In genomic region chr10:34127392-34128378, GRCm38 (mm10) we compare ENCODE assay signal across 8 mouse cellular contexts. TPM values are rescaled to one million over a fixed set of nuclear protein-coding genes. Genes with fewer than 3 reads are reported as not detected.
A peak's percentile ranks its signal among the peaks of the same experiment; 100 is the strongest.
DNase-seq lines count a peak whose midpoint lies in the region; ATAC-seq and TF ChIP-seq lines count a peak whose summit lies in the region.

TSS of gene Calhm6 (minus strand) at chr10:34127984.

- peak; percentile 89 for ATAC-seq in intestine, embryonic 15.5 days
- peak; percentile 85 for ATAC-seq in megakaryocyte-erythroid progenitor cell, adult 5-6 weeks (replicated peaks; ENCODE audit: low FRiP score, low TSS enrichment, poor library complexity, severe bottlenecking)

- peak within 1 kb of the TSS; percentile 51 to 66 for H3K4me3 ChIP-seq in ES-E14 (ENCODE audit: insufficient read depth in 1 of 2, low read depth in 1 of 2, low read length in 2 of 2, poor library complexity in 1 of 2, severe bottlenecking in 1 of 2)
- H3K4me3 ChIP-seq in intestine, embryonic 15.5 days (replicated peaks) = peak within 1 kb of the TSS; percentile 51

- no peaks in the 10 kb centered on the region for H3K36me3 ChIP-seq in ES-E14 (ENCODE audit: control insufficient read depth, insufficient read depth, low read length, poor library complexity, severe bottlenecking)
- no peaks in the 10 kb centered on the region for H3K36me3 ChIP-seq in intestine, embryonic 15.5 days

- peaks cover 0 to 2% of the 10 kb centered on the region in 2 experiments; a peak in 1 of 4 replicates for H3K4me1 ChIP-seq in ES-E14 (ENCODE audit: control insufficient read depth in 2 of 2, insufficient read depth in 2 of 2, low read length in 2 of 2, poor library complexity in 1 of 2)
- H3K4me1 ChIP-seq in intestine, embryonic 15.5 days (replicated peaks) = peaks cover 2% of the 10 kb centered on the region; the same call in 1 of the 2 replicates

- WGBS in intestine, embryonic 15.5 days = 15% methylated on average over 44 of the region's 44 CpGs

- no peak within 1 kb of the TSS for H3K27ac ChIP-seq in ES-E14 (ENCODE audit: insufficient read depth, low read depth, low read length, poor library complexity, severe bottlenecking)
- H3K27ac ChIP-seq in intestine, embryonic 15.5 days = no peak within 1 kb of the TSS

- intact Hi-C loops in left cerebral cortex, postnatal 4 days (cut with DNase I) = no loop called here

- H3K9me3 ChIP-seq in ES-E14 (ENCODE audit: control insufficient read depth, insufficient read depth, low read depth, low read length) = no peaks in the 10 kb centered on the region
- H3K9me3 ChIP-seq in intestine, embryonic 15.5 days = no peaks in the 10 kb centered on the region

- in situ Hi-C loops in ES-E14 (cut with MboI; ENCODE audit: low sequenced_read_pairs in 2 of 2, unreplicated experiment in 2 of 2) = no loop called here

- no peaks in the 10 kb centered on the region for H3K27me3 ChIP-seq in intestine, embryonic 15.5 days (replicated peaks)

- peak; percentile 48 for DNase-seq in ES-E14 (ENCODE audit: low read depth, low spot score)
- DNase-seq in brain, embryonic 18.5 days (ENCODE audit: low read depth, low spot score) = peak; percentile 4
- DNase-seq in gastrocnemius, postnatal 10 days = peak; percentile 43
- DNase-seq in left cerebral cortex, postnatal 4 days = peak; percentile 23
- DNase-seq in right cerebral cortex, postnatal 25 days = peak; percentile 54
- DNase-seq in adipocyte (ENCODE audit: low spot score) = no peak

- H3K9ac ChIP-seq in ES-E14 (ENCODE audit: insufficient read depth, low read depth, low read length, poor library complexity, severe bottlenecking) = peak within 1 kb of the TSS; percentile 8
- peak within 1 kb of the TSS; percentile 53 for H3K9ac ChIP-seq in intestine, embryonic 15.5 days

- peak within 1 kb of the TSS; percentile 86 for H3K4me2 ChIP-seq in intestine, embryonic 15.5 days (replicated peaks)

TF ChIP-seq in ES-E14, 5 proteins besides CTCF, POLR2A, EP300 and RAD21:
- TF ChIP-seq HCFC1 (IDR thresholded peaks at IDR 0.05; ENCODE audit: borderline replicate concordance, insufficient read depth, low read length) = peak; percentile 22; the same call in 1 of the 2 replicates
- no peak for TF ChIP-seq CHD2 (IDR thresholded peaks at IDR 0.05; ENCODE audit: low read depth, low read length)
- no peak for TF ChIP-seq ZNF384 (IDR thresholded peaks at IDR 0.05; ENCODE audit: low read depth, low read length)
- no peak for TF ChIP-seq MAFK (IDR thresholded peaks at IDR 0.05; ENCODE audit: insufficient read depth, low read depth, low read length)

RNA-seq across cellular contexts. Expression of gene Calhm6, which starts in this region (rescaled TPM):
- 2.1 and 2.3 TPM in 2 replicates for total RNA-seq in ES-E14 (2012; rRNA removed)
- total RNA-seq in gastrocnemius, postnatal 10 days (2021) = under 1 TPM in 1 of 2 experiments, not detected in 1; 0.45 TPM
- polyA plus RNA-seq in intestine, embryonic 15.5 days (2015; fragmentation: Nextera tagmentation; extraction: Ambion mirVana) = 1.4 and 2.2 TPM in 2 replicates
- total RNA-seq in left cerebral cortex, postnatal 4 days (2021) = under 1 TPM; 0.36 to 0.99 TPM
- total RNA-seq in megakaryocyte-erythroid progenitor cell, adult 5-6 weeks (2014; fragmentation: Nextera tagmentation) = 0.79 and 0.94 TPM in 2 replicates
- total RNA-seq in megakaryocyte-erythroid progenitor cell, adult 5-6 weeks (2017) = 4.5 TPM in 1 of 2 replicates, not detected in the other

Comparison
In these comparisons a context has a peak if more than half of its experiments do, and no peak if none do; other contexts are left out.
1. Peak in DNase-seq in gastrocnemius, postnatal 10 days; RNA of the gene not detected or under 1 TPM.
2. Peak in DNase-seq in left cerebral cortex, postnatal 4 days; RNA of the gene not detected or under 1 TPM.